Mouse (Mus musculus) spleen, embryonic (tissue): ENCODE results near the gene Susd6.
"Not testable (repeated sequence)": the region's sequence is repeated elsewhere in the genome, so short reads cannot be mapped to it uniquely, and the experiment has no call there.

Experiments used
- CTCF ChIA-PET: fragments of 350-600 bp; sonication (Branson Sonifier 250); formaldehyde crosslinking; loops from one replicate; lab custom pipeline; 2022; lab: Charles Lee

Gene Susd6

GRCm38 (mm10) chr12:80783889-80784288, 6.4 kb upstream of the Susd6 start:
- CTCF ChIA-PET: no interaction called here

GRCm38 (mm10) chr12:80785005-80785404, 5.3 kb upstream of the Susd6 start:
- CTCF ChIA-PET: interaction anchor here (0.7 kb wide), 1 partner anchor 24 kb away, joined by 8 read pairs; no protein-coding TSS in a partner anchor

- CTCF ChIA-PET: interaction anchor here (0.6 to 0.7 kb wide), 2 partner anchors 25 to 132 kb away, joined by 3 to 8 read pairs; no protein-coding TSS in a partner anchor
These were observed 4.7 kb upstream of the Susd6 start for GRCm38 (mm10) chr12:80785597-80785996.

GRCm38 (mm10) chr12:80786591-80786990, 3.7 kb upstream of the Susd6 start:
- CTCF ChIA-PET: no interaction called here

GRCm38 (mm10) chr12:80787604-80788003, 2.7 kb upstream of the Susd6 start:
- CTCF ChIA-PET: interaction anchor here (0.7 kb wide), 1 partner anchor 38 kb away, joined by 3 read pairs; no protein-coding TSS in a partner anchor

GRCm38 (mm10) chr12:80788188-80788587, 2.1 kb upstream of the Susd6 start:
- CTCF ChIA-PET: interaction anchor here (0.5 to 0.6 kb wide), 2 partner anchors 19 to 1878 kb away, joined by 3 to 4 read pairs; no protein-coding TSS in a partner anchor

GRCm38 (mm10) chr12:80789276-80789675, 1.0 kb upstream of the Susd6 start:
- CTCF ChIA-PET: not testable (repeated sequence)

- CTCF ChIA-PET: interaction anchor here (0.6 to 0.8 kb wide), 2 partner anchors 39 to 45 kb away, joined by 3 read pairs; no protein-coding TSS in a partner anchor
These were observed 625 bp downstream of the Susd6 start for GRCm38 (mm10) chr12:80790700-80791570.

- CTCF ChIA-PET: interaction anchor here (0.6 to 0.8 kb wide), 2 partner anchors 40 to 44 kb away, joined by 3 read pairs; no protein-coding TSS in a partner anchor
These were observed 1.5 kb downstream of the Susd6 start for GRCm38 (mm10) chr12:80791571-80792444.

- CTCF ChIA-PET: interaction anchor here (0.7 kb wide), 1 partner anchor 12 kb away, joined by 3 read pairs; no protein-coding TSS in a partner anchor
These were observed 2.6 kb downstream of the Susd6 start for GRCm38 (mm10) chr12:80792867-80793266.

GRCm38 (mm10) chr12:80793535-80793934, 3.2 kb downstream of the Susd6 start:
- CTCF ChIA-PET: no interaction called here

GRCm38 (mm10) chr12:80794522-80794921, 4.2 kb downstream of the Susd6 start:
- CTCF ChIA-PET: interaction anchor here (0.6 to 0.9 kb wide), 2 partner anchors 19 to 1147 kb away, joined by 3 to 4 read pairs; no protein-coding TSS in a partner anchor

- CTCF ChIA-PET: interaction anchor here (0.6 to 0.9 kb wide), 2 partner anchors 18 to 1148 kb away, joined by 3 to 4 read pairs; no protein-coding TSS in a partner anchor
These were observed 4.8 kb downstream of the Susd6 start for GRCm38 (mm10) chr12:80794935-80795785.

- CTCF ChIA-PET: interaction anchor here (1.1 kb wide), 1 partner anchor 16 kb away, joined by 3 read pairs; no protein-coding TSS in a partner anchor
These were observed 8.0 kb downstream of the Susd6 start for GRCm38 (mm10) chr12:80798271-80798670.

- CTCF ChIA-PET: no interaction called here
These were observed 9.8 kb downstream of the Susd6 start for GRCm38 (mm10) chr12:80800156-80800555.

- CTCF ChIA-PET: no interaction called here
These were observed 11.1 kb downstream of the Susd6 start for GRCm38 (mm10) chr12:80801443-80801842.

- CTCF ChIA-PET: interaction anchor here (0.6 to 1.5 kb wide), 3 partner anchors 14 to 1335 kb away, joined by 3 read pairs; no protein-coding TSS in a partner anchor
These were observed 13.6 kb downstream of the Susd6 start for GRCm38 (mm10) chr12:80803924-80804323.

- CTCF ChIA-PET: no interaction called here
These were observed 14.6 kb downstream of the Susd6 start for GRCm38 (mm10) chr12:80804861-80805428.

GRCm38 (mm10) chr12:80807451-80808085, 17.3 kb downstream of the Susd6 start:
- CTCF ChIA-PET: interaction anchor here (0.7 kb wide), 1 partner anchor 25 kb away, joined by 3 read pairs; no protein-coding TSS in a partner anchor
